Mouse (Mus musculus) liver, embryonic 14.5 days (tissue): Measurements from ENCODE around the gene Psmd5.
"Not testable (repeated sequence)": the region's sequence is repeated elsewhere in the genome, so short reads cannot be mapped to it uniquely, and the experiment has no call there.

ENCODE experiments used
- CTCF ChIP-seq: IDR thresholded peaks from 2 replicates; pipeline ENCODE4 v1.5.1; 2016; ENCODE audit warnings: antibody characterized with exemption, low read depth, control low read depth
- EP300 ChIP-seq: IDR thresholded peaks from 2 replicates; pipeline ENCODE4 v1.6.1; 2016; ENCODE audit warnings: antibody characterized with exemption, low read depth

GRCm38 (mm10) chr2:34815893-34816292 is 58.9 kb downstream of the Psmd5 start:
- TF ChIP-seq EP300, CTCF: not testable (repeated sequence)
